Comparison of ENCODE assay signal across 8 mouse cellular contexts in the genomic region with DNA sequence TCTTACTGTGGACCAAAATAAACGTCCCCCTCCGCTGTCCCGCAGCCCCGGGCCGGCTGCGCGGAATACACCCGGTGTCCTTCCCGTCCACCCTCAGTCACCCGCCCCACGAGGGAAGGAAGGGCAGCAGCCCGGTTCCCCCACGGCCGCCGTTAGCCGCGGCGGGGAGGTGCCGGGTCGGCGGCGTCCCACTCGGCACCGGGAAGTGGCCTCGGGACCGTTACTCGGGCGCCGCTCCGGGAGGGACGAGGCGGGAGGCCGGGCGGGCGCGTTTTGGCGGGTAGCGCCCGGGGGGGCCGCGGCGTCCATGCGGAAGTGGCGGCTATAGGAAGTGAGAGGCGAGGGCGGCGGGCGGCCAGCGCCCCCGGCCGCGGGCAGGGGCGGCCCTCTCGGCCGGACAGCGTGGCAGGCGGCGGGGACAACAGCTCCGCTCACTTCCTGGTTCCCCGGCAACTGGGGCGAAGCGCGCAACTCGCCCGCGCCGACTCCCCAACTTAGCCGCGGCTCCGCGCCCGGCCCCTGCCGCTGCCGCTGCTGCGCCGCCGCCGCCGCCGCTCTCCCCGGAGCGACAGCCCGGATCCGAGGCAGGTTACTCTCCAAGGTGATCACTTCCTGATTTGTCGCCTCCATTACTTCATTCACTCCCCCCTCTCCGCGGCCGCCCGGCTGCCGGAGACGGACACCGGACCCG. TPM values are rescaled to one million over a fixed set of nuclear protein-coding genes. Genes with fewer than 3 reads are reported as not detected.
DNase-seq lines count a peak whose midpoint lies in the region; ATAC-seq lines count a peak whose summit lies in the region.

No protein-coding gene starts in this region.

- peak; percentile 47 for DNase-seq in 3T3-L1 (ENCODE audit: low read depth, low spot score)
- peak; percentile 73 for DNase-seq in CD4-positive, CD25-positive, alpha-beta regulatory T cell, adult 2 months (ENCODE audit: low read depth, low spot score)
- DNase-seq in cerebellum, postnatal 4 days (ENCODE audit: low spot score in 2 of 2): peak; percentile 26 to 59
- peak; percentile 66 for DNase-seq in gastrocnemius, postnatal 25 days
- DNase-seq in kidney, postnatal 36 days: peak; percentile 35 to 68
- peak; percentile 43 for DNase-seq in ovary, postnatal 14 days (ENCODE audit: low spot score)

- peak; percentile 64 for ATAC-seq in lung, embryonic 15.5 days (ENCODE audit: borderline replicate concordance, extremely low read depth, low FRiP score, low TSS enrichment)
- ATAC-seq in megakaryocyte-erythroid progenitor cell, adult 5-6 weeks (replicated peaks; ENCODE audit: low FRiP score, low TSS enrichment, poor library complexity, severe bottlenecking): no peak

- peaks cover 15% of the 10 kb centered on the region for H3K4me1 ChIP-seq in lung, embryonic 15.5 days

- H3K27ac ChIP-seq in lung, embryonic 15.5 days: peak overlapping the region; percentile 99

- H3K4me2 ChIP-seq in lung, embryonic 15.5 days: peak overlapping the region; percentile 66

- H3K9me3 ChIP-seq in lung, embryonic 15.5 days: no peaks in the 10 kb centered on the region

- peak overlapping the region; percentile 94 for H3K4me3 ChIP-seq in lung, embryonic 15.5 days

- no peaks in the 10 kb centered on the region for H3K27me3 ChIP-seq in lung, embryonic 15.5 days

- no peaks in the 10 kb centered on the region for H3K36me3 ChIP-seq in lung, embryonic 15.5 days

- WGBS in lung, embryonic 15.5 days: under 1% methylated on average over 93 of the region's 93 CpGs

- H3K9ac ChIP-seq in lung, embryonic 15.5 days: peak overlapping the region; percentile 82

RNA-seq across cellular contexts. Expression of a gene that starts 52.3 kb away (rescaled TPM):
- total RNA-seq in gastrocnemius, postnatal 25 days (2021): 10 to 100 TPM; 23.0 to 29.3 TPM
- polyA plus RNA-seq in lung, embryonic 15.5 days (2015; fragmentation: Nextera tagmentation; extraction: Ambion mirVana): 6.9 and 7.2 TPM in 2 replicates
- 19.2 and 39.1 TPM in 2 replicates for total RNA-seq in megakaryocyte-erythroid progenitor cell, adult 5-6 weeks (2014; fragmentation: Nextera tagmentation)
- 4.6 and 5.8 TPM in 2 replicates for total RNA-seq in megakaryocyte-erythroid progenitor cell, adult 5-6 weeks (2017)
